Mouse (Mus musculus) 416B (cell line): ENCODE measurements around the gene Pithd1.

Experiments
- DNase-seq: peaks from one replicate; pipeline ENCODE4 v3.0.0; 2011; ENCODE audit warnings: low read depth

Pithd1 gene

GRCm38 (mm10) chr4:135961709-135962108, 25.4 kb downstream of the Pithd1 start:
- no peak for DNase-seq

- peak; percentile 86 for DNase-seq
Observed at GRCm38 (mm10) chr4:135960717-135961116, 26.3 kb downstream of the Pithd1 start.

- DNase-seq: no peak
Observed at GRCm38 (mm10) chr4:135958354-135958753, 28.7 kb downstream of the Pithd1 start.

- no peak for DNase-seq
Observed at GRCm38 (mm10) chr4:135955886-135956285, 31.2 kb downstream of the Pithd1 start.

- peak; percentile 75 for DNase-seq
Observed at GRCm38 (mm10) chr4:135954241-135954640, 32.8 kb downstream of the Pithd1 start.

GRCm38 (mm10) chr4:135953179-135953578, 33.9 kb downstream of the Pithd1 start:
- DNase-seq: no peak

- DNase-seq: no peak
Observed at GRCm38 (mm10) chr4:135951505-135951904, 35.6 kb downstream of the Pithd1 start.

- no peak for DNase-seq
Observed at GRCm38 (mm10) chr4:135950365-135950764, 36.7 kb downstream of the Pithd1 start.

GRCm38 (mm10) chr4:135949911-135950310, 37.2 kb downstream of the Pithd1 start:
- DNase-seq: peak; percentile 71

- no peak for DNase-seq
Observed at GRCm38 (mm10) chr4:135949475-135949874, 37.6 kb downstream of the Pithd1 start.

GRCm38 (mm10) chr4:135948142-135948541, 38.9 kb downstream of the Pithd1 start:
- DNase-seq: no peak

GRCm38 (mm10) chr4:135946659-135947301, 40.3 kb downstream of the Pithd1 start:
- peak; percentile 69 for DNase-seq

- peak; percentile 92 for DNase-seq
Observed at GRCm38 (mm10) chr4:135946278-135946658, 40.8 kb downstream of the Pithd1 start, which contains the start of gene Hmgcl. Hmgcl (plus strand) TSS chr4:135946448.

GRCm38 (mm10) chr4:135945706-135946105, 41.4 kb downstream of the Pithd1 start:
- peak; percentile 63 for DNase-seq

GRCm38 (mm10) chr4:135943389-135943788, 43.7 kb downstream of the Pithd1 start:
- no peak for DNase-seq

GRCm38 (mm10) chr4:135942193-135942592, 44.9 kb downstream of the Pithd1 start:
- peak; percentile 52 for DNase-seq

GRCm38 (mm10) chr4:135941026-135941425, 46.0 kb downstream of the Pithd1 start:
- DNase-seq: peak; percentile 55

GRCm38 (mm10) chr4:135938858-135939257, 48.2 kb downstream of the Pithd1 start:
- no peak for DNase-seq

- no peak for DNase-seq
Observed at GRCm38 (mm10) chr4:135935502-135935901, 51.6 kb downstream of the Pithd1 start.

- no peak for DNase-seq
Observed at GRCm38 (mm10) chr4:135934708-135935500, 52.2 kb downstream of the Pithd1 start.

- peak; percentile 70 for DNase-seq
Observed at GRCm38 (mm10) chr4:135931832-135932231, 55.2 kb downstream of the Pithd1 start.

- no peak for DNase-seq
Observed at GRCm38 (mm10) chr4:135930239-135930638, 56.8 kb downstream of the Pithd1 start.

- no peak for DNase-seq
Observed at GRCm38 (mm10) chr4:135929828-135930227, 57.2 kb downstream of the Pithd1 start.
